Mouse (Mus musculus): ENCODE measurements around the gene Grb2. TPM values are rescaled to one million over a fixed set of nuclear protein-coding genes. Genes with fewer than 3 reads are reported as not detected.
A peak's percentile ranks its signal among the peaks of the same experiment; 100 is the strongest.

Grb2 gene
- total RNA-seq, 2 experiments from 2014 or later = 56.5 to 58.2 TPM

GRCm38 (mm10) chr11:115712674-115713298 lies 4.4 kb upstream of the Grb2 start:
- DNase-seq = no peak

- no peak for DNase-seq
Measured at GRCm38 (mm10) chr11:115712268-115712667, 3.9 kb upstream of the Grb2 start.

- DNase-seq = no peak
Measured at GRCm38 (mm10) chr11:115711133-115711532, 2.7 kb upstream of the Grb2 start.

- DNase-seq = no peak
Measured at GRCm38 (mm10) chr11:115709829-115710559, 1.6 kb upstream of the Grb2 start.

- no peak for DNase-seq
Measured at GRCm38 (mm10) chr11:115708956-115709828, 795 bp upstream of the Grb2 start.

GRCm38 (mm10) chr11:115707313-115708208 lies 836 bp downstream of the Grb2 start:
- peak; percentile 29 for DNase-seq

- no peak for DNase-seq
Measured at GRCm38 (mm10) chr11:115706584-115706983, 1.8 kb downstream of the Grb2 start.

GRCm38 (mm10) chr11:115705561-115705960 lies 2.8 kb downstream of the Grb2 start:
- no peak for DNase-seq

- DNase-seq = no peak
Measured at GRCm38 (mm10) chr11:115704648-115705047, 3.7 kb downstream of the Grb2 start.

- DNase-seq = no peak
Measured at GRCm38 (mm10) chr11:115703466-115703865, 4.9 kb downstream of the Grb2 start.

GRCm38 (mm10) chr11:115698986-115699728 lies 9.2 kb downstream of the Grb2 start:
- peak; percentile 88 for DNase-seq

- DNase-seq = no peak
Measured at GRCm38 (mm10) chr11:115697722-115698121, 10.7 kb downstream of the Grb2 start.

GRCm38 (mm10) chr11:115697091-115697490 lies 11.3 kb downstream of the Grb2 start:
- DNase-seq = no peak

GRCm38 (mm10) chr11:115696471-115696870 lies 11.9 kb downstream of the Grb2 start:
- DNase-seq = no peak

- no peak for DNase-seq
Measured at GRCm38 (mm10) chr11:115693979-115694578, 14.3 kb downstream of the Grb2 start.

GRCm38 (mm10) chr11:115692800-115693199 lies 15.6 kb downstream of the Grb2 start:
- peak; percentile 57 for DNase-seq

- DNase-seq = no peak
Measured at GRCm38 (mm10) chr11:115691976-115692375, 16.4 kb downstream of the Grb2 start.

- DNase-seq = no peak
Measured at GRCm38 (mm10) chr11:115691511-115691910, 16.9 kb downstream of the Grb2 start.

GRCm38 (mm10) chr11:115691013-115691412 lies 17.4 kb downstream of the Grb2 start:
- DNase-seq = no peak

- DNase-seq = no peak
Measured at GRCm38 (mm10) chr11:115690356-115690755, 18.0 kb downstream of the Grb2 start.

Measured in gastrocnemius, postnatal 25 days (tissue).